Mouse (Mus musculus): ENCODE data around the gene Dapk3.

- no peak for TF ChIP-seq POLR2A (IDR thresholded peaks at IDR 0.05; ENCODE audit: insufficient read depth, low read length)
- no peak for TF ChIP-seq CTCF (IDR thresholded peaks at IDR 0.05; ENCODE audit: low read depth, low read length)
- TF ChIP-seq EP300 (IDR thresholded peaks at IDR 0.05; ENCODE audit: insufficient read depth, low read depth, low read length) = no peak
These were observed 17.9 kb downstream of the Dapk3 start for GRCm38 (mm10) chr10:81200605-81201287.

Measured in ES-Bruce4 (cell line).